Mouse (Mus musculus): ENCODE measurements around the gene Col28a1.

DNA sequence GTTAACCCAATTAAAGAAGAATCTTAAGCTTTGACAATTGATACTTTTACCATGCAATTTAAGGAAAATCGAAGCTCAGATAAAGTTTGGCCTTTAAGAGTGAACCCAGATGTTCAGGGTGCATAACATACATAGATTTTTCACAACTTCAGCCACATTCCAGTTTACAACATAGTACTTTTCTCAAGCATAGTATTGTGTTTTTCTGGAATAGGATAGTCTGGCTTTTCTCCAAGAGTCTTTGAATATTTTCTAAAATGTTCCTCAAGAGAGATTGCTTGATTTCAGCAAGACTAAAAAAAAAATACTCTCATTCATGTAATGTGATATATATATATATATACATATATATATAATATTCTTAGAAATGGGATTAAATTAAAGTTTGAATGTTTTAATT is 27.7 kb downstream of the Col28a1 start:
- TF ChIP-seq CTCF (IDR thresholded peaks at IDR 0.05; ENCODE audit: control insufficient read depth, insufficient read depth, insufficient read length) (no peak), USF1 (IDR thresholded peaks at IDR 0.05; ENCODE audit: low read depth) (no peak), MYOD1 (IDR thresholded peaks at IDR 0.05; ENCODE audit: control insufficient read depth, insufficient read length, low read depth) (no peak)
